Mouse (Mus musculus): ENCODE data around the gene Cd320. TPM values are rescaled to one million over a fixed set of nuclear protein-coding genes. Genes with fewer than 3 reads are reported as not detected.
"Not testable (repeated sequence)": the region's sequence is repeated elsewhere in the genome, so short reads cannot be mapped to it uniquely, and the experiment has no call there.

Gene Cd320
- polyA plus RNA-seq, 1 experiment from 2014 or later = 73.9 TPM

- H3K9ac ChIP-seq (replicated peaks) = not testable (repeated sequence)
- H3K4me2 ChIP-seq = 0 out of 2 replicates have a peak overlapping the region, but pooled peaks have one; percentile 32
Observed at GRCm38 (mm10) chr17:33887802-33888201, 44.9 kb downstream of the Cd320 start.

GRCm38 (mm10) chr17:33888230-33888629, 45.3 kb downstream of the Cd320 start:
- peak overlapping the region; percentile 32; the same call in 1 of the 2 replicates for H3K4me2 ChIP-seq
- H3K9me3 ChIP-seq; H3K27me3 ChIP-seq; ATAC-seq (ENCODE audit: insufficient number of reproducible peaks, insufficient read depth, low FRiP score, low TSS enrichment, low read depth); H3K27ac ChIP-seq; H3K4me3 ChIP-seq (replicated peaks); H3K4me1 ChIP-seq (replicated peaks); H3K9ac ChIP-seq (replicated peaks): not testable (repeated sequence)
- H3K36me3 ChIP-seq = peaks cover 32% of the 10 kb centered on the region

More at GRCm38 (mm10) chr17:33887802-33888201, 44.9 kb downstream of the Cd320 start:
- H3K27me3 ChIP-seq; H3K27ac ChIP-seq; H3K4me3 ChIP-seq (replicated peaks); ATAC-seq (ENCODE audit: insufficient number of reproducible peaks, insufficient read depth, low FRiP score, low TSS enrichment, low read depth); H3K9me3 ChIP-seq; H3K4me1 ChIP-seq (replicated peaks): not testable (repeated sequence)
- peaks cover 36% of the 10 kb centered on the region for H3K36me3 ChIP-seq
- 64% methylated on average over 2 of the region's 2 CpGs for WGBS

DNA sequence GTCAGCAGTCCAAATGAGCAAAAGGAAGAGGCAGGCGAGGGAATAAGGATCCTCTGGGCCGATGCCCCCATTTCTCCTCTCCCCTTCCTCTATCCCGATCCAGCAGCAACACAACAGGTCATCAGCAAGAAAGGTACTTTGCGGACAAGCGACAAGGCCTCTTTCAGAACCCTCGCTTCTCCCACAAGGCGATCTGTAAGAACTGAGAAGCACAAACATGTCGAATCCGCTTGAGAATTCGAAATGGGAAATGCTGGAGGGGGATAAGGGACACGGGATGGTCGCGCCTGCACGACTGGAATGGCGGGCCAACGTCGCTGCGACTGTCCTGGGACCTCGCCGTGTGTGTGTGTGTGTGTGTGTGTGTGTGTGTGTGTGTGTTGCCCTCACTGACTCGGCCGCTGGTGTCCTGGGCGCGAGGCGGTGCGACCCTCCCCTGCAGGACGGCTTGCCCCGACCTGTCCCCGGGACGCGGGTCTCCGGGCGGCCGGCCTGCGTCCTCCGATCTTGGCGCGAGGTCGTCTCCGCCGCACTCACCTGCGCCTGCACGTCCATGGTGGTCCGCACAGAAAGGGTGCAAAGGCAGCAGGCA, 47.1 kb downstream of the Cd320 start:
- not testable (repeated sequence) for H3K9me3 ChIP-seq; H3K27me3 ChIP-seq; H3K4me1 ChIP-seq (replicated peaks)
- H3K27ac ChIP-seq = peak overlapping the region; percentile 80
- under 1% methylated on average over 40 of the region's 44 CpGs for WGBS
- H3K36me3 ChIP-seq = peaks cover 19% of the 10 kb centered on the region
- H3K4me2 ChIP-seq = peak overlapping the region; percentile 65
- H3K9ac ChIP-seq (replicated peaks) = peak overlapping the region; percentile 73
- ATAC-seq (ENCODE audit: insufficient number of reproducible peaks, insufficient read depth, low FRiP score, low TSS enrichment, low read depth) = peak; percentile 24; the same call in 1 of the 2 replicates
- H3K4me3 ChIP-seq (replicated peaks) = peak overlapping the region; percentile 67

GRCm38 (mm10) chr17:33890533-33891059, 47.7 kb downstream of the Cd320 start, which contains the start of gene Kifc1:
Kifc1 (minus strand) TSS chr17:33890661.
- WGBS = under 1% methylated on average over 49 of the region's 49 CpGs
- H3K36me3 ChIP-seq = peaks cover 15% of the 10 kb centered on the region
- H3K27me3 ChIP-seq = no peaks in the 10 kb centered on the region
- no peaks in the 10 kb centered on the region for H3K9me3 ChIP-seq
- H3K27ac ChIP-seq = peak within 1 kb of the TSS; percentile 80
- H3K9ac ChIP-seq (replicated peaks) = peak within 1 kb of the TSS; percentile 73
- H3K4me3 ChIP-seq (replicated peaks) = peak within 1 kb of the TSS; percentile 67
- H3K4me1 ChIP-seq (replicated peaks) = peaks cover 9% of the 10 kb centered on the region
- peak; percentile 98 for ATAC-seq (ENCODE audit: insufficient number of reproducible peaks, insufficient read depth, low FRiP score, low TSS enrichment, low read depth)
- H3K4me2 ChIP-seq = peak within 1 kb of the TSS; percentile 65

DNA sequence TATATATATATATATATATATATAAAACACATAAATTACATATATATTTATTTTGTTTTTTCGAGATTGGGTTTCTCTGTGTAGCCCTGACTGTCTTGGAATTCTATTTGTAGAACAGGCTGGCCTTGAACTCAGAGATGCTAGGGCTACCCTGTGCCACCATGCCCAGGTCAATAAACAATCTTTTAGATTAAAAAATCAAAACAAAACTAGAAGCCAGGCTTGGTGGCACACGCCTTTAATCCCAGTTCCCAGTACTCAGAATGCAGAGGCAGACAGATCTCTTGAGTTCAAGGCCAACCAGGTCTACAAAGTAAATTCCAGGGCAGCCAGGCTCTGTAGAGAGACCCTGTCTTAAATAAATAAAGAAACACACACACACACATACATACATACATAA, 48.5 kb downstream of the Cd320 start:
- Histone ChIP-seq H3K36me3 (peaks cover 7% of the 10 kb centered on the region; the same call in 1 of the 2 replicates), H3K4me3 (replicated peaks) (no peak overlapping the region), H3K4me2 (no peak overlapping the region), H3K27me3 (no peaks in the 10 kb centered on the region), H3K9me3 (no peaks in the 10 kb centered on the region), H3K27ac (no peak overlapping the region), H3K9ac (replicated peaks) (no peak overlapping the region), H3K4me1 (replicated peaks) (peaks cover 9% of the 10 kb centered on the region)
- 69% methylated on average over 2 of the region's 2 CpGs for WGBS
- no peak for ATAC-seq (ENCODE audit: insufficient number of reproducible peaks, insufficient read depth, low FRiP score, low TSS enrichment, low read depth)

- not testable (repeated sequence) for H3K9me3 ChIP-seq; H3K36me3 ChIP-seq; H3K27me3 ChIP-seq; H3K9ac ChIP-seq (replicated peaks); H3K4me1 ChIP-seq (replicated peaks); H3K4me3 ChIP-seq (replicated peaks); H3K27ac ChIP-seq; H3K4me2 ChIP-seq; ATAC-seq (ENCODE audit: insufficient number of reproducible peaks, insufficient read depth, low FRiP score, low TSS enrichment, low read depth)
- 73% methylated on average over 6 of the region's 6 CpGs for WGBS
Observed at GRCm38 (mm10) chr17:33891892-33892291, 49.0 kb downstream of the Cd320 start.

DNA sequence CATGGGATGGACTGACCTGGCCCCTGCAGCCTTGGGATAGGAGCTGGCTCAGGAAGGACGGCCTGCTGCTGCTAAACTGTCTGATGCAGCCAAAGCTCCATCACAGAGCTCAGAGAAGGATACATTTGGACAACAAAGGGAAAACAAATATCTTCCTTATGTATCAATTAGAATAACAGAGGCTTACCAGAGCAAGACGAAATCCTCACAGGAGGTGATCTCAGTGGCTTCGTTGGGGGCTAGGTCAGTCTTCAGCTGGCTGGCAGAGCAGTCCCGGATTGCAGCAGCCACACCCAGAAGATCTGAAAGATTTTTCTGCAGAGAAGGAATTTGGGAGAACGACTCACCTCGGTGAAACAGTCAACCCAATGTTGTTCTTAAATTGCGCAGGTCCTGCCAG, 49.5 kb downstream of the Cd320 start:
- H3K27ac ChIP-seq = no peak overlapping the region
- no peak overlapping the region for H3K4me2 ChIP-seq
- H3K4me3 ChIP-seq (replicated peaks) = no peak overlapping the region
- ATAC-seq (ENCODE audit: insufficient number of reproducible peaks, insufficient read depth, low FRiP score, low TSS enrichment, low read depth) = no peak
- H3K9ac ChIP-seq (replicated peaks) = no peak overlapping the region
- no peaks in the 10 kb centered on the region for H3K36me3 ChIP-seq
- no peaks in the 10 kb centered on the region for H3K9me3 ChIP-seq
- H3K4me1 ChIP-seq (replicated peaks) = peaks cover 9% of the 10 kb centered on the region
- no peaks in the 10 kb centered on the region for H3K27me3 ChIP-seq
- 28% methylated on average over 7 of the region's 7 CpGs for WGBS

DNA sequence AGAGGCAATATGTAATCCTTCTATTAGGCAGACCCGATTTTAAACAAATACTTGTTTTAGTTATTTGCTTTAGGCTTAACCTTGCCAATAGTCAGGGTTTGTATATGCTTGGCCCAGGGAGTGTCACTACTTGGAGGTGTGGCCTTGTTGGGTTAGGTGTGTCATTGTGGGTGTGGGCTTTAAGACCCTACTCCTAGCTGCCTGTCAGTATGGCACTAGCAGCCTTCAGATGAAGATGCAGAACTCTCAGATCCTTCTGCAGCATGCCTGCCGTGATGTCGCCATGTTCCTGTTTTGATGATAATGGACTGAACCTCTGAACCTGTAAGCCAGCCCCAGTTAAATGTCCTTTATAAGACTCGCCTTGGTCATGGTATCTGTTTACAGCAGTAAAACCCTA, 50.1 kb downstream of the Cd320 start:
- ATAC-seq (ENCODE audit: insufficient number of reproducible peaks, insufficient read depth, low FRiP score, low TSS enrichment, low read depth); H3K27me3 ChIP-seq; H3K36me3 ChIP-seq; H3K9ac ChIP-seq (replicated peaks); H3K4me1 ChIP-seq (replicated peaks); H3K4me2 ChIP-seq; H3K4me3 ChIP-seq (replicated peaks); H3K9me3 ChIP-seq; H3K27ac ChIP-seq: not testable (repeated sequence)
- WGBS = 83% methylated on average over 4 of the region's 4 CpGs

DNA sequence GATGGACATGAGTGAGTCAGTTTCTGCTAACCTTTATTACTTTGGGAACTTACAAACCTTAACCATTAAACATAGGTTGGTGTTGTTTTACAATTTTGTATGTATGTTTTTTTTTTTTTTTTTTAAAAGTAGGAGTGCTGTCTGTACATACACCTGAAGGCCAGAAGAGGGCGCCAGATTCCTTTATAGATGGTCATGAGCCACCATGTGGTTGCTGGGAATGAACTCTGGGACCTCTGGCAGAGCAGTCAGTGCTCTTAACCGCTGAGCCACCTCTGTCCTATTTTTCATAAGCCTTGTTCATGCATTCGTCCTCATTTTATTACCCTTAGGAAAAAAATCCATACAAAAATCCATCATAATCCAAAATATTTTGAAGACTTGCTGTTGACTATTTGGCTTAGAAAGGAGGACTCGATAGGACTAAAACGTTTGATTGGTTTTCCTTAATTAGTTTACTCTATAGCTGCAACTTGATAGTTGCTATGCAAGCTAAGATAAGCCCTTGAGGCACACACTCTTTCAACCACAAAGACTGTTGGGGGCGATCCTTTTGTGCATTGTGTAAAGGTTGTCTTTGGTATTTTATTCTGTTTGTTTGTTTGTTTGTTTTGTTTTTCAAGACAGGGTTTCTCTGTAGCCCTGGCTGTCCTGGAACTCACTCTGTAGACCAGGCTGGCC, 54.4 kb downstream of the Cd320 start:
- H3K9ac ChIP-seq (replicated peaks) = no peak overlapping the region
- H3K27ac ChIP-seq = no peak overlapping the region
- no peaks in the 10 kb centered on the region for H3K36me3 ChIP-seq
- no peak overlapping the region for H3K4me3 ChIP-seq (replicated peaks)
- no peak overlapping the region for H3K4me2 ChIP-seq
- 46% methylated on average over 6 of the region's 6 CpGs for WGBS
- ATAC-seq (ENCODE audit: insufficient number of reproducible peaks, insufficient read depth, low FRiP score, low TSS enrichment, low read depth) = no peak
- H3K27me3 ChIP-seq = no peaks in the 10 kb centered on the region
- no peaks in the 10 kb centered on the region for H3K9me3 ChIP-seq
- H3K4me1 ChIP-seq (replicated peaks) = no peaks in the 10 kb centered on the region

GRCm38 (mm10) chr17:33898193-33898592, 55.3 kb downstream of the Cd320 start:
- H3K9me3 ChIP-seq; H3K4me3 ChIP-seq (replicated peaks); H3K4me1 ChIP-seq (replicated peaks); ATAC-seq (ENCODE audit: insufficient number of reproducible peaks, insufficient read depth, low FRiP score, low TSS enrichment, low read depth); H3K27me3 ChIP-seq; H3K27ac ChIP-seq; H3K9ac ChIP-seq (replicated peaks); H3K36me3 ChIP-seq; H3K4me2 ChIP-seq: not testable (repeated sequence)
- 85% methylated on average over 4 of the region's 4 CpGs for WGBS
